Mouse (Mus musculus) bone marrow, adult 2 months (tissue): ENCODE results near the gene Ttbk1.
A peak's percentile ranks its signal among the peaks of the same experiment; 100 is the strongest.

Experiments
- CTCF ChIP-seq: fragments of 200-500 bp; IDR thresholded peaks from 2 replicates; pipeline ENCODE4 v1.5.1; 2011; ENCODE audit warnings: low read length, control low read depth; ENCODE audit not compliant: control insufficient read depth, insufficient read depth
- POLR2A ChIP-seq: fragments of 200-500 bp; IDR thresholded peaks from 2 replicates; pipeline ENCODE4 v1.6.1; 2011; ENCODE audit warnings: low read depth, mild to moderate bottlenecking, control low read depth, low read length, borderline replicate concordance; ENCODE audit not compliant: control insufficient read depth

- peak; percentile 16; the same call in 1 of the 2 replicates for TF ChIP-seq CTCF
- no peak for TF ChIP-seq POLR2A
Observed at GRCm38 (mm10) chr17:46484461-46484875, 3.0 kb downstream of the Ttbk1 start.
